In genomic region chrX:61154246-61154645, GRCm38 (mm10) we compare ENCODE assay signal across 31 mouse cellular contexts. TPM values are rescaled to one million over a fixed set of nuclear protein-coding genes. Genes with fewer than 3 reads are reported as not detected.
A peak's percentile ranks its signal among the peaks of the same experiment; 100 is the strongest.
DNase-seq lines count a peak whose midpoint lies in the region; ATAC-seq and TF ChIP-seq lines count a peak whose summit lies in the region.
"Had no signal": no experiment of that assay in that cellular context is flagged by ENCODE, and none has a peak within 500 bp of the region (broad histone marks: within the 10 kb centered on the region; RNA-seq: fewer than 3 reads in every experiment).

No protein-coding gene starts in this region.

- 19% methylated on average over 3 of the region's 3 CpGs for WGBS in forebrain, embryonic 13.5 days
- WGBS in forebrain, postnatal 0 days, result 43% methylated on average over 3 of the region's 3 CpGs
- 36% methylated on average over 3 of the region's 3 CpGs for WGBS in forebrain, embryonic 14.5 days
- 76% methylated on average over 3 of the region's 3 CpGs for WGBS in hindbrain, embryonic 10.5 days

- no peak overlapping the region for H3K4me3 ChIP-seq in forebrain, embryonic 13.5 days
- H3K4me3 ChIP-seq in forebrain, postnatal 0 days (ENCODE audit: low read depth, low read length), result no peak overlapping the region
- H3K4me3 ChIP-seq in forebrain, embryonic 14.5 days (ENCODE audit: low read depth, low read length), result no peak overlapping the region
- no peak overlapping the region for H3K4me3 ChIP-seq in hindbrain, embryonic 10.5 days
- H3K4me3 ChIP-seq: embryonic facial prominence, embryonic 10.5 days; embryonic facial prominence, embryonic 13.5 days; erythroblast, embryonic 14.5 days; gastrocnemius, adult 2 months had no signal

- H3K27ac ChIP-seq in forebrain, embryonic 13.5 days, result no peak overlapping the region
- H3K27ac ChIP-seq in forebrain, postnatal 0 days (ENCODE audit: low read depth, low read length), result no peak overlapping the region
- no peak overlapping the region for H3K27ac ChIP-seq in forebrain, embryonic 14.5 days (ENCODE audit: low read depth, low read length)
- no peak overlapping the region for H3K27ac ChIP-seq in hindbrain, embryonic 10.5 days
- H3K27ac ChIP-seq: embryonic facial prominence, embryonic 10.5 days; embryonic facial prominence, embryonic 13.5 days; gastrocnemius, adult 2 months; hindbrain, embryonic 14.5 days; hindbrain, postnatal 0 days had no signal

- no peaks in the 10 kb centered on the region for H3K27me3 ChIP-seq in forebrain, embryonic 13.5 days
- H3K27me3 ChIP-seq in forebrain, postnatal 0 days (ENCODE audit: insufficient read depth, low read length), result no peaks in the 10 kb centered on the region
- H3K27me3 ChIP-seq in forebrain, embryonic 14.5 days (replicated peaks; ENCODE audit: control insufficient read depth, insufficient read depth, low read length), result no peaks in the 10 kb centered on the region
- H3K27me3 ChIP-seq in hindbrain, embryonic 10.5 days (ENCODE audit: insufficient read depth, poor library complexity, severe bottlenecking), result no peaks in the 10 kb centered on the region
- H3K27me3 ChIP-seq: embryonic facial prominence, embryonic 13.5 days had no signal

- H3K4me1 ChIP-seq in forebrain, embryonic 13.5 days, result no peaks in the 10 kb centered on the region
- no peaks in the 10 kb centered on the region for H3K4me1 ChIP-seq in forebrain, postnatal 0 days (ENCODE audit: insufficient read depth)
- H3K4me1 ChIP-seq in forebrain, embryonic 14.5 days (ENCODE audit: control insufficient read depth, insufficient read depth, low read length), result no peaks in the 10 kb centered on the region
- H3K4me1 ChIP-seq in hindbrain, embryonic 10.5 days (replicated peaks), result no peaks in the 10 kb centered on the region
- H3K4me1 ChIP-seq: embryonic facial prominence, embryonic 10.5 days; embryonic facial prominence, embryonic 13.5 days had no signal

- no peak for DNase-seq in forebrain, postnatal 0 days
- DNase-seq in forebrain, embryonic 14.5 days (ENCODE audit: low spot score), result no peak
- DNase-seq in retina, embryonic 14.5 days (ENCODE audit: low spot score), result peak; percentile 22
- no peak for DNase-seq in liver
- DNase-seq in hindbrain, embryonic 10.5 days (ENCODE audit: low spot score), result no peak
- DNase-seq: adrenal gland, adult 2 months; adrenal gland, postnatal 14 days; cerebellum, adult 11-12 months; cerebellum, adult 8-10 months; cerebellum, postnatal 36 days; gastrocnemius, adult 2 months; gastrocnemius, postnatal 14 days; heart, adult 11 months had no signal

- no peak for TF ChIP-seq CTCF in forebrain, postnatal 0 days (IDR thresholded peaks at IDR 0.05; ENCODE audit: low read depth)

- no peak overlapping the region for H3K4me2 ChIP-seq in forebrain, embryonic 13.5 days
- H3K4me2 ChIP-seq in forebrain, postnatal 0 days (ENCODE audit: low read depth), result no peak overlapping the region
- H3K4me2 ChIP-seq in forebrain, embryonic 14.5 days (ENCODE audit: low read length), result no peak overlapping the region
- H3K4me2 ChIP-seq: embryonic facial prominence, embryonic 13.5 days; heart, embryonic 11.5 days; hindbrain, embryonic 14.5 days had no signal

- H3K36me3 ChIP-seq in forebrain, embryonic 13.5 days (ENCODE audit: poor library complexity, severe bottlenecking), result no peaks in the 10 kb centered on the region
- H3K36me3 ChIP-seq in forebrain, postnatal 0 days (ENCODE audit: insufficient read depth), result no peaks in the 10 kb centered on the region
- no peaks in the 10 kb centered on the region for H3K36me3 ChIP-seq in forebrain, embryonic 14.5 days (ENCODE audit: control insufficient read depth, insufficient read depth, low read length)
- H3K36me3 ChIP-seq in hindbrain, embryonic 10.5 days, result no peaks in the 10 kb centered on the region
- H3K36me3 ChIP-seq: embryonic facial prominence, embryonic 10.5 days; embryonic facial prominence, embryonic 13.5 days had no signal

- H3K9ac ChIP-seq in forebrain, embryonic 13.5 days, result no peak overlapping the region
- no peak overlapping the region for H3K9ac ChIP-seq in forebrain, postnatal 0 days
- no peak overlapping the region for H3K9ac ChIP-seq in forebrain, embryonic 14.5 days (ENCODE audit: low read length)
- H3K9ac ChIP-seq: embryonic facial prominence, embryonic 13.5 days; hindbrain, embryonic 14.5 days had no signal

- H3K9me3 ChIP-seq in forebrain, embryonic 13.5 days (replicated peaks), result no peaks in the 10 kb centered on the region
- H3K9me3 ChIP-seq in forebrain, postnatal 0 days (ENCODE audit: low read length), result no peaks in the 10 kb centered on the region
- H3K9me3 ChIP-seq in forebrain, embryonic 14.5 days (replicated peaks; ENCODE audit: control insufficient read depth, low read length), result no peaks in the 10 kb centered on the region
- H3K9me3 ChIP-seq in hindbrain, embryonic 10.5 days, result no peaks in the 10 kb centered on the region
- H3K9me3 ChIP-seq: embryonic facial prominence, embryonic 10.5 days; embryonic facial prominence, embryonic 13.5 days had no signal

- ATAC-seq in forebrain, embryonic 13.5 days, result peak; percentile 62; the same call in 1 of the 2 replicates
- ATAC-seq in forebrain, postnatal 0 days, result no peak
- peak; percentile 80; the same call in 1 of the 2 replicates for ATAC-seq in forebrain, embryonic 14.5 days
- ATAC-seq: CD4-positive, CD25-positive, alpha-beta regulatory T cell, adult 4 months; hindbrain, postnatal 0 days; inflammation-experienced regulatory T-cells, adult 6 months; intestine, embryonic 16.5 days had no signal

RNA-seq across cellular contexts. Expression of gene Cdr1, which starts 31.1 kb away (rescaled TPM):
- not detected in 2 replicates for polyA plus RNA-seq in forebrain, embryonic 13.5 days (2015; fragmentation: Nextera tagmentation; extraction: Ambion mirVana)
- not detected in 2 replicates for total RNA-seq in forebrain, postnatal 0 days (2014; rRNA removed)
- 0.34 and 1.1 TPM in 2 replicates for polyA plus RNA-seq in forebrain, postnatal 0 days (2015; fragmentation: Nextera tagmentation; extraction: Ambion mirVana)
- polyA plus RNA-seq in forebrain, embryonic 14.5 days (2014; fragmentation: Nextera tagmentation; extraction: Ambion mirVana), result not detected in 2 replicates
- polyA plus RNA-seq in hindbrain, embryonic 10.5 days (2016; fragmentation: Nextera tagmentation; extraction: Ambion mirVana), result 0.24 TPM in 1 of 2 replicates, not detected in the other
- total RNA-seq: adrenal gland, adult 2 months; adrenal gland, postnatal 14 days; adrenal gland, postnatal 4 days; gastrocnemius, adult 2 months; gastrocnemius, postnatal 14 days; gastrocnemius, postnatal 4 days; heart, adult 8-10 months; heart, postnatal 25 days; hindbrain, postnatal 0 days; MEL had no signal
- polyA plus RNA-seq: adrenal gland, adult 2 months; C2C12; CD4-positive, CD25-positive, alpha-beta regulatory T cell, adult 4 months; embryonic facial prominence, embryonic 10.5 days; embryonic facial prominence, embryonic 13.5 days; erythroblast, embryonic 14.5 days; heart, embryonic 11.5 days; heart, embryonic 14.5 days; heart, postnatal 0 days; hindbrain, embryonic 14.5 days; inflammation-experienced regulatory T-cells, adult 6 months; intestine, embryonic 16.5 days had no signal
